Mouse (Mus musculus): ENCODE measurements around the gene Pigb. TPM values are rescaled to one million over a fixed set of nuclear protein-coding genes. Genes with fewer than 3 reads are reported as not detected.

The Pigb gene
- polyA plus RNA-seq, 1 experiment = 8.2 TPM

DNA sequence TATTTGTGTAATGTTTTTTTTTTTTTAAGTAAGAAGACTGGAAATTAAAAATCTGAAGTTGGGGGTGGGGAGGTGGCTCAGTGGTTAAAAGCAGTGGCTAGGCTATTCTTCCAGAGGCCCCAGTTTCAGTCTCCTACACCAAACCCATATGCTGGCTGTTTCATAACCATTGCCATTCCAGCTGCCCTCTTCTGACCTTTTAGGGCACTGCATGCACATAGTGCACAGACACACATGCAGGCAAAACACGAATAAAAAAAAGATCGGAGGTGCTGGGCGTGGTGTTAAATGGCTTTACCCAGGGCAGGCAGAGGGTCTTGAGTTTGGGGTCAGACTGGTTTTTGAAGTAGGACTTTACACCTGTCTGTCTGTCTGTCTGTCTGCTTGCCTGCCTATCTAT is 34.0 kb downstream of the Pigb start:
- DNase-seq = peak; percentile 10
- Histone ChIP-seq H3K27ac (ENCODE audit: control insufficient read depth, insufficient read depth, low read length) (no peak overlapping the region), H3K4me1 (replicated peaks; ENCODE audit: control insufficient read depth, insufficient read depth, low read length) (no peaks in the 10 kb centered on the region), H3K4me3 (ENCODE audit: control insufficient read depth, insufficient read depth, low read length) (no peak overlapping the region), H3K27me3 (ENCODE audit: control insufficient read depth, insufficient read depth, low read length) (no peaks in the 10 kb centered on the region), H3K36me3 (ENCODE audit: control insufficient read depth, insufficient read depth, low read length) (peaks cover 55% of the 10 kb centered on the region)
- TF ChIP-seq POLR2A (IDR thresholded peaks at IDR 0.05; ENCODE audit: control insufficient read depth, extremely low read depth, insufficient read depth, low read length, poor library complexity) (no peak), CTCF (IDR thresholded peaks at IDR 0.05; ENCODE audit: borderline replicate concordance, control insufficient read depth, extremely low read depth, insufficient read depth, low read length, poor library complexity) (no peak)
- WGBS = 97% methylated on average over 3 of the region's 3 CpGs

DNA sequence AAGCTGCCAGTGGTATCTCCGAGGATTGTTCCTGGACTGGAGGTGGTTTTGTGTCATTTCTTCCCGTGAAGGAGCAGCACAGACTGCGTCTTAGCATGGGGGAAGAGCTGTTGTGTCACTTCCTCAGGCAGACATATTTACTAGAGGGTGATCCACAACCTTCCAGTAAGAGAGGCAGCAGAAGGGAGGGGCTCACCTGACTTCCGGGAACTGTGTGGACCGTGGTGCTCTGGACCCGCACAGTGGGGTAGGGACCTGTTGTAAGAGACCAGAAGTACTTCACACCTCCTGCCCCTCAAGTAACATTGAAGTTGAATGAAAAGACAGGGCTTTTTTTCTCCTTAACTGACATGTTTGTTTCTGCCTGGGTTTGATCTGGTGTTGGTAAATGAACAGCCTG is 35.1 kb downstream of the Pigb start:
- H3K36me3 ChIP-seq (ENCODE audit: control insufficient read depth, insufficient read depth, low read length) = peaks cover 50% of the 10 kb centered on the region
- WGBS = 96% methylated on average over 6 of the region's 6 CpGs
- H3K4me3 ChIP-seq (ENCODE audit: control insufficient read depth, insufficient read depth, low read length) = no peak overlapping the region
- H3K27ac ChIP-seq (ENCODE audit: control insufficient read depth, insufficient read depth, low read length) = no peak overlapping the region
- no peak for DNase-seq
- H3K4me1 ChIP-seq (replicated peaks; ENCODE audit: control insufficient read depth, insufficient read depth, low read length) = no peaks in the 10 kb centered on the region
- H3K27me3 ChIP-seq (ENCODE audit: control insufficient read depth, insufficient read depth, low read length) = no peaks in the 10 kb centered on the region
- TF ChIP-seq CTCF (IDR thresholded peaks at IDR 0.05; ENCODE audit: borderline replicate concordance, control insufficient read depth, extremely low read depth, insufficient read depth, low read length, poor library complexity) (no peak), POLR2A (IDR thresholded peaks at IDR 0.05; ENCODE audit: control insufficient read depth, extremely low read depth, insufficient read depth, low read length, poor library complexity) (no peak)

DNA sequence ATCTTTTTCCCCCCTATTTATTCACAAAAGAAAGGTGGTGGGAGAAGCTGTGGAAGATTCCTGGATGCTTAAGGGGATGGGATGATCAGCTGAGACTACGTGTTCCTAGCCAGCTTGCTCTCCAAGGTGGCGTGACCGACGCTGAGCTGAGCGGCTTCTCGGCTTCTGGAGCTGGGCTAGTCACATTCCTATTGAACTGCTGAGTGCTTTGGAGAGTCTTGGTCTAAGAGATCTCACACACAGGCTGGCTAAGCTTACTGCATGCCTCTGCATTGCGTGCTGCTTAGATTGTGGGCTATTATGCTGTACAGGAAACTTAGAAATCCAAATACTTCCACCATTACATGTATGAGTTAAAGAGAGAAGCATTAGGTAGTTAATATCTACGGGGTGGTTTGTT is 36.1 kb downstream of the Pigb start:
- TF ChIP-seq CTCF (IDR thresholded peaks at IDR 0.05; ENCODE audit: borderline replicate concordance, control insufficient read depth, extremely low read depth, insufficient read depth, low read length, poor library complexity) (no peak), POLR2A (IDR thresholded peaks at IDR 0.05; ENCODE audit: control insufficient read depth, extremely low read depth, insufficient read depth, low read length, poor library complexity) (no peak)
- peaks cover 50% of the 10 kb centered on the region for H3K36me3 ChIP-seq (ENCODE audit: control insufficient read depth, insufficient read depth, low read length)
- H3K4me1 ChIP-seq (replicated peaks; ENCODE audit: control insufficient read depth, insufficient read depth, low read length) = no peaks in the 10 kb centered on the region
- H3K27ac ChIP-seq (ENCODE audit: control insufficient read depth, insufficient read depth, low read length) = no peak overlapping the region
- no peaks in the 10 kb centered on the region for H3K27me3 ChIP-seq (ENCODE audit: control insufficient read depth, insufficient read depth, low read length)
- H3K4me3 ChIP-seq (ENCODE audit: control insufficient read depth, insufficient read depth, low read length) = no peak overlapping the region
- 97% methylated on average over 8 of the region's 8 CpGs for WGBS
- DNase-seq = no peak

DNA sequence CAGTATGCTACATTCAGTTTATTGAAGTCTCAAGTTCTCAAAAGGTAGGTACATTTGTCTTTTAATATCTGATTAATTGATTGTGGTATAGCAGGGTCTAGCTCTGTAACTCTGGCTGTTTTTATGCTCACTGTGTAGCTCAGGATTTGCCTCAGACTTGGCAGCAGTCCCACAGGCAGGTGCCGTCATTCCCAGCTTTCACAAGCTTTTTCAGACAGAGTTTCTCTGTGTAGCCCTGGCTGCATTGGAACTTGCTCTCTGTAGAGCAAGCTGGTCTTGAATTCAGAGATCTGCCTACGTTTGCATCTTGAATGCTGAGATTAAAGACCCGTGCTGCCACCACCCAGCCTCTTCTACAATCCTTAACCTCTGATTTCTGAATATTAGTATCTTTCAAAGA is 38.0 kb downstream of the Pigb start:
- TF ChIP-seq CTCF (IDR thresholded peaks at IDR 0.05; ENCODE audit: borderline replicate concordance, control insufficient read depth, extremely low read depth, insufficient read depth, low read length, poor library complexity) (no peak), POLR2A (IDR thresholded peaks at IDR 0.05; ENCODE audit: control insufficient read depth, extremely low read depth, insufficient read depth, low read length, poor library complexity) (no peak)
- Histone ChIP-seq H3K27me3 (ENCODE audit: control insufficient read depth, insufficient read depth, low read length) (no peaks in the 10 kb centered on the region), H3K36me3 (ENCODE audit: control insufficient read depth, insufficient read depth, low read length) (peaks cover 51% of the 10 kb centered on the region), H3K27ac (ENCODE audit: control insufficient read depth, insufficient read depth, low read length) (no peak overlapping the region), H3K4me1 (replicated peaks; ENCODE audit: control insufficient read depth, insufficient read depth, low read length) (0 out of 2 replicates have a peak, but pooled peaks cover 2% of the 10 kb centered on the region), H3K4me3 (ENCODE audit: control insufficient read depth, insufficient read depth, low read length) (no peak overlapping the region)
- no peak for DNase-seq
- WGBS = 94% methylated on average over 3 of the region's 3 CpGs

DNA sequence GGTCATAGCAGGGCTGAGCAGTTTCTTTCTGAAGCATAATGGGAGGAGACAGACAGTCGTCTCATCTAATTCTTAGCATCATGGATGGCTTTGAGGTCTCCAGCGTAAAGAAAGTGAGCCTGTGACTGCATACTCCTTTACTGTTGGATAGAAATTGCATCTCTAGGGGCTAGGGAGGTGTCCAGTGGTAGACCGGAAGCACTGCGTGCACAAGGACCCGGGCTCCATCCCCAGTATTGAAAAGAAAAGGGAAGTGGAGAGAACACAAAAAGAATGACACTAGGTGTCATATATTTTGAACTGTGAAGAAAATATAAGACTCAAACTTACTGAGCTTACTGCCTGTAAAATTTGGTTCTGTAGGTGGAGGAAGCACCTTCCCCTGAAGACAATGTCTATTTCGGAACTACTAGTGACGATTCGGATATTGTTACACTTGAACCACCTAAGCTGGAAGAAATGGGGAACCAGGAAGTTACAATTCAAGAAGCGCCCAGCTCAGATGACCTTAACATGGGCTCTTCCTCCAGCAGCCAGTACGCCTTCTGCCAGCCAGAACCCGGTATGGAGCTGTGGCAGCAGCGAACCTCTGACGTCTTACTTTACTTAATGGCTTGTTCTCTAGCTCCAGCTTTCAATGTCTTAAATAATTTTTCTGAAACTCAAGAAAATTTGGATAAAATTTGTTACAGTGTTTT is 38.7 kb downstream of the Pigb start:
- Histone ChIP-seq H3K4me3 (ENCODE audit: control insufficient read depth, insufficient read depth, low read length) (no peak overlapping the region), H3K36me3 (ENCODE audit: control insufficient read depth, insufficient read depth, low read length) (peaks cover 45% of the 10 kb centered on the region), H3K27ac (ENCODE audit: control insufficient read depth, insufficient read depth, low read length) (no peak overlapping the region), H3K4me1 (replicated peaks; ENCODE audit: control insufficient read depth, insufficient read depth, low read length) (0 out of 2 replicates have a peak, but pooled peaks cover 2% of the 10 kb centered on the region), H3K27me3 (ENCODE audit: control insufficient read depth, insufficient read depth, low read length) (no peaks in the 10 kb centered on the region)
- TF ChIP-seq POLR2A (IDR thresholded peaks at IDR 0.05; ENCODE audit: control insufficient read depth, extremely low read depth, insufficient read depth, low read length, poor library complexity) (no peak), CTCF (IDR thresholded peaks at IDR 0.05; ENCODE audit: borderline replicate concordance, control insufficient read depth, extremely low read depth, insufficient read depth, low read length, poor library complexity) (no peak)
- WGBS = 94% methylated on average over 13 of the region's 13 CpGs
- DNase-seq = no peak

DNA sequence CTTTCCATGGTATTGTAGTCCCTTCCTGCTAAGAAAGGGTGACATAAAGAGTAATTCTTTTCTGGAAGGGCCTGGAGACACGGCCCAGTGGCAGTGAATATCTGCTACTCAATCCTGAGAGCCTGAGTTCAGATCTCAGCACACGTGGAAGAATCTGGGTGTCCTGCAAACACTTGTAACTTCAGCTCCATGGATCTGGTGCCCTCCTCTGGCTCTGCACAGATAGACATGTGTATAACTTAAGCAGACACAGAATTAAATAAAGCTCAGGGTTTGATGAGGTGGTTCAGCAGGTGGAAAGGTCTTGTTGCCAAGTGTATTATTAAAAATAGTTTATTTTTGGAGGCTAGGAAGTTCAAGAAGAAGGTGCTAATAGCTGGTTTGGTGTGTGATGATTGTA is 39.7 kb downstream of the Pigb start:
- TF ChIP-seq CTCF (IDR thresholded peaks at IDR 0.05; ENCODE audit: borderline replicate concordance, control insufficient read depth, extremely low read depth, insufficient read depth, low read length, poor library complexity) = no peak
- no peak for TF ChIP-seq POLR2A (IDR thresholded peaks at IDR 0.05; ENCODE audit: control insufficient read depth, extremely low read depth, insufficient read depth, low read length, poor library complexity)
- Histone ChIP-seq H3K4me3 (ENCODE audit: control insufficient read depth, insufficient read depth, low read length) (no peak overlapping the region), H3K36me3 (ENCODE audit: control insufficient read depth, insufficient read depth, low read length) (peaks cover 36% of the 10 kb centered on the region), H3K27me3 (ENCODE audit: control insufficient read depth, insufficient read depth, low read length) (no peaks in the 10 kb centered on the region), H3K27ac (ENCODE audit: control insufficient read depth, insufficient read depth, low read length) (no peak overlapping the region), H3K4me1 (replicated peaks; ENCODE audit: control insufficient read depth, insufficient read depth, low read length) (0 out of 2 replicates have a peak, but pooled peaks cover 2% of the 10 kb centered on the region)
- no peak for DNase-seq
- 85% methylated on average over 2 of the region's 2 CpGs for WGBS

Measured in thymus, adult 2 months (tissue).